Mouse (Mus musculus) spleen, adult 2 months (tissue): ENCODE data around the gene C1ql1. TPM values are rescaled to one million over a fixed set of nuclear protein-coding genes. Genes with fewer than 3 reads are reported as not detected.

Experiments used
- DNase-seq, 2 experiments: peaks; one replicate each; pipeline versions ENCODE4 v3.0.0 to v3.0.0-alpha.2; 2012 to 2021; ENCODE audit warnings: low spot score in 2 of 2, low read depth in 1 of 2
- H3K27ac ChIP-seq: fragments of 200-500 bp; 2 replicates; pipeline ENCODE4 v1.5.1; 2012; ENCODE audit warnings: low read length, inconsistent platforms; ENCODE audit not compliant: insufficient read depth
- H3K27me3 ChIP-seq: fragments of 200-500 bp; 2 replicates; pipeline ENCODE4 v1.6.1; 2012; ENCODE audit warnings: mild to moderate bottlenecking, moderate library complexity, low read length, inconsistent platforms; ENCODE audit not compliant: control insufficient read depth, insufficient read depth
- H3K36me3 ChIP-seq: fragments of 200-500 bp; 2 replicates; pipeline ENCODE4 v1.6.1; 2012; ENCODE audit warnings: mild to moderate bottlenecking, low read length, inconsistent platforms; ENCODE audit not compliant: control insufficient read depth, insufficient read depth
- H3K4me1 ChIP-seq: fragments of 200-500 bp; 2 replicates; pipeline ENCODE4 v1.6.1; 2011; ENCODE audit warnings: inconsistent platforms; ENCODE audit not compliant: control insufficient read depth, insufficient read depth, insufficient read length
- H3K4me3 ChIP-seq: fragments of 200-500 bp; 2 replicates; pipeline ENCODE4 v1.5.1; 2011; ENCODE audit warnings: mild to moderate bottlenecking, inconsistent platforms; ENCODE audit not compliant: insufficient read depth, insufficient read length; ENCODE audit errors: extremely low read depth
- CTCF ChIP-seq: fragments of 200-500 bp; IDR thresholded peaks from 2 replicates; pipeline ENCODE4 v1.5.1; 2011; ENCODE audit warnings: mild to moderate bottlenecking, inconsistent platforms; ENCODE audit not compliant: insufficient read depth, insufficient read length, insufficient replicate concordance; ENCODE audit errors: extremely low read depth
- POLR2A ChIP-seq: fragments of 200-500 bp; IDR thresholded peaks from 2 replicates; pipeline ENCODE4 v1.6.1; 2011; ENCODE audit warnings: low read depth, low read length, inconsistent platforms
- WGBS: fragments of 180-500 bp; shearing (Covaris S2); methylation state at CpG from one replicate; pipeline ENCODE4 v1.1.7; 2018; 5-methylcytosine and 5-hydroxymethylcytosine counted together
- polyA plus RNA-seq: library from polyadenylated mRNA; depleted of rRNA; stranded (reverse); fragments of >200 nt; gene quantifications from 2 replicates; pipeline ENCODE4 v1.2.3, GENCODE M21; 2012; rRNA removed

The C1ql1 gene
- polyA plus RNA-seq, result not detected in 2 replicates

DNA sequence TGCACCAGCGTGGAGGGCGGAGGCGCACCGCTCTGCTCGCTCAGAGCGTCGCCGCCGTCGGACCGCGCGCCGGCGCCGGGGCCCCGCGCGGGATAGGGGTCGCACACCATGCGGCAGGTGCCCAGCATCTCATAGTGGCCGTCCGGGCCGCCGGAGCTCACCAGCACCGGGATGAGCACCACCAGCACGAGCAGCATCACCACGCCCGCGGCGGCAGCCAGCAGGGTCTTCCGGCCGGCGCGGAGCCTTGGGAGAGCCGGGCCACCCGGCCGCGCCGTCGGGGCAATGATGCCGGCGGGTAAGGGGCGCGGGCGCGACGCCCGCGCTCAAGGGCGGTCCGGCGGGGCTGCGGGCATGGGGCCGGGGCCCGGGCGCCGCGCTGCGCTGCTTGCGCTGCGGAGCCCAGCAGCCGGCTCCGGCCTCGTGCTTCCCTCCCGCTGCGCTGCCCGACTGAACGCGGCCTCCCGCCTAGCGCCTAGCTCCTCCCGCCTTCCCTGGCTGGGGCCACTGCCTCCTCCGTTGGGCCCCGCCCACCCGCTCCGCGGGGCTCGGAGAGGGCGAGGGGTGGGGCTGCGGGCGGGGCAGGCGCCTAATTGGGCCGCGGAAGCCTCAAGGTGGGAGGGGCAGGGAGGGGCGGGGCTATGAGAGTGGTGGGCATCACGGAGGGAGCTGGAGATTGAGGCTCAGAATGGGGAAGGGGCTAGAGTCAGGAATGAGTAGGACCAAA lies at the start of gene C1ql1:
C1ql1 (minus strand) TSS at position 424 of the 727 bp plus-strand sequence.
- TF ChIP-seq POLR2A (no peak), CTCF (no peak)
- peak; percentile 37 to 78 for DNase-seq
- Histone ChIP-seq H3K4me3 (peak within 1 kb of the TSS; percentile 38; the same call in 1 of the 2 replicates), H3K27ac (no peak within 1 kb of the TSS), H3K27me3 (peaks cover 27% of the 10 kb centered on the region), H3K36me3 (no peaks in the 10 kb centered on the region), H3K4me1 (peaks cover 15% of the 10 kb centered on the region)
- WGBS, result 5% methylated on average over 59 of the region's 87 CpGs

GRCm38 (mm10) chr11:102994952-102995351 lies 48.5 kb upstream of the C1ql1 start:
- Histone ChIP-seq H3K4me3 (no peak overlapping the region), H3K27me3 (peaks cover 8% of the 10 kb centered on the region), H3K36me3 (peaks cover 25% of the 10 kb centered on the region), H3K4me1 (0 out of 2 replicates have a peak, but pooled peaks cover 3% of the 10 kb centered on the region), H3K27ac (no peak overlapping the region)
- no peak for DNase-seq
- WGBS, result 93% methylated on average over 18 of the region's 18 CpGs
- TF ChIP-seq POLR2A (no peak), CTCF (no peak)

GRCm38 (mm10) chr11:102993420-102994029 lies 47.0 kb upstream of the C1ql1 start:
- Histone ChIP-seq H3K27ac (no peak overlapping the region), H3K4me3 (no peak overlapping the region), H3K36me3 (peaks cover 19% of the 10 kb centered on the region), H3K27me3 (peaks cover 14% of the 10 kb centered on the region), H3K4me1 (0 out of 2 replicates have a peak, but pooled peaks cover 4% of the 10 kb centered on the region)
- 81% methylated on average over 17 of the region's 17 CpGs for WGBS
- no peak for DNase-seq
- no peak for TF ChIP-seq CTCF
- no peak for TF ChIP-seq POLR2A

DNA sequence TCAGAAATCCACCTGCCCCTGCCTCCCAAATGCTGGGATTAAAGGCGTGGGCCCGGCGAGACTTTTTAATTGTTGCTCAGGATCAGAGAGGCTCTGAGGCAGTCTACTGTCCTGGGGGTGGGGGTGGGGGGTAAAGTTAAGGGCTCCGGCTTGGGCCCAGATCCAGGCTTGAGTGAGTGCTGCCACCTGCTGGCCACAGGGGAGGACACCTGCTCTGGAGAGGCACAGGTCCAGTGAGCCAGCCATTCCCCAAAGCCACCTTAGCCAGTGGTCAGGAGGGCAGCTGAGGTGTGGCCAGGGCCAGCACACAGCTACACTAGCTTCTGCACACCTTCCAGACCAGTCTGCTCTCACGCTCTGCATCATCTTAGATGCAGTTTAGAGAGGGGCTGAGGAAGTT lies 46.5 kb upstream of the C1ql1 start:
- Histone ChIP-seq H3K36me3 (peaks cover 19% of the 10 kb centered on the region), H3K27ac (no peak overlapping the region), H3K27me3 (peaks cover 14% of the 10 kb centered on the region), H3K4me3 (no peak overlapping the region), H3K4me1 (0 out of 2 replicates have a peak, but pooled peaks cover 4% of the 10 kb centered on the region)
- DNase-seq, result peak; percentile 12 to 65
- TF ChIP-seq CTCF, result peak; percentile 86
- TF ChIP-seq POLR2A, result no peak
- WGBS, result 24% methylated on average over 5 of the region's 5 CpGs

- Histone ChIP-seq H3K27ac (no peak overlapping the region), H3K27me3 (peaks cover 14% of the 10 kb centered on the region), H3K36me3 (peaks cover 12% of the 10 kb centered on the region), H3K4me1 (0 out of 2 replicates have a peak, but pooled peaks cover 4% of the 10 kb centered on the region), H3K4me3 (no peak overlapping the region)
- TF ChIP-seq CTCF (no peak), POLR2A (no peak)
- no peak for DNase-seq
- WGBS, result 4% methylated on average over 16 of the region's 16 CpGs
Measured at GRCm38 (mm10) chr11:102991681-102992080, 45.2 kb upstream of the C1ql1 start.

DNA sequence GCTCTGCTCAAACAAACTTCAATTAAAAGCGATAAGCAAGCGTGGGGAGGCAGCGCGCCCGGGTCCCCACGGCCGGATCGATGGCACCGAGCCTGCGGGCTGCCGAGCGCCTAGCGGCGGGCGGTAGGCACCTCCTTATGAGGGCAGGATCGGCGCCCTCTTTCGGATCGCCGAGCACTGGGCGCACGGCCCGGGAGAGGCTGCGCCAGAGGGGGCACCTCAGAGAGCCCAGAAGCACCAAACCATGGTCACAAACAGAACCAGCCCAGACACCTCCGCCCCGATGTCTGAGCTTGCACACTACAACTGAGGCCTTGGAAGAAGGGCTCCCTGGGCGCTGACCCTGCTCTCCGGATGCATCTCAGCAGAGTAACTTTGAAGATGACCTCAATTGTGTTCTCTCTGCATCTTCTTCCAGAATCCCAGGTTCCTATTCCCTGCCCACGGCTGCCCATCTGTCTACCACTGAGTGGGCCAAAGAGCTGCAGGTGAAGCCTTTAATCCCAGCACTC lies 43.7 kb upstream of the C1ql1 start:
- 0 out of 2 replicates have a peak, but pooled peaks cover 4% of the 10 kb centered on the region for H3K4me1 ChIP-seq
- 2% methylated on average over 29 of the region's 29 CpGs for WGBS
- DNase-seq, result no peak
- H3K27me3 ChIP-seq, result peaks cover 14% of the 10 kb centered on the region
- TF ChIP-seq CTCF (no peak), POLR2A (no peak)
- H3K4me3 ChIP-seq, result no peak overlapping the region; the same call in 1 of the 2 replicates
- H3K27ac ChIP-seq, result no peak overlapping the region
- H3K36me3 ChIP-seq, result peaks cover 7% of the 10 kb centered on the region
